Mouse (Mus musculus) CH12.LX (cell line): ENCODE data around the gene Nsun2. TPM values are rescaled to one million over a fixed set of nuclear protein-coding genes. Genes with fewer than 3 reads are reported as not detected.

ENCODE experiments used
- DNase-seq: peaks from one replicate; pipeline ENCODE4 v3.0.0-alpha.2; 2013; ENCODE audit errors: extremely low read depth
- H3K27ac ChIP-seq: 2 replicates; pipeline ENCODE4 v1.5.1; 2012; ENCODE audit warnings: low read depth, mild to moderate bottlenecking, control low read depth, moderate library complexity; ENCODE audit not compliant: insufficient read depth
- H3K27me3 ChIP-seq: replicated peaks from 2 replicates; pipeline ENCODE3; 2012; ENCODE audit warnings: inconsistent platforms
- H3K36me3 ChIP-seq, 2 experiments: replicated peaks in 1 of 2; 2 replicates each; pipeline versions ENCODE3 to v1.6.1; 2012; ENCODE audit warnings: inconsistent platforms in 1 of 2, low read length in 1 of 2, mild to moderate bottlenecking in 1 of 2, mixed read lengths in 1 of 2, moderate library complexity in 1 of 2; ENCODE audit not compliant: control insufficient read depth in 1 of 2, insufficient read depth in 1 of 2
- H3K4me1 ChIP-seq, 2 experiments: 2 replicates each; pipeline ENCODE4 v1.6.1; 2012; ENCODE audit warnings: inconsistent platforms in 1 of 2, moderate library complexity in 1 of 2; ENCODE audit not compliant: insufficient read depth in 2 of 2, control insufficient read depth in 1 of 2
- H3K4me2 ChIP-seq: 2 replicates; pipeline ENCODE4 v1.6.1; 2012; ENCODE audit warnings: low read depth, mild to moderate bottlenecking, control low read depth; ENCODE audit not compliant: poor library complexity, insufficient read depth, severe bottlenecking
- H3K4me3 ChIP-seq, 3 experiments: fragments of 150-350 bp in 1 of 3; sonication (generic) in 1 of 3; replicated peaks in 1 of 3; 2 replicates each; pipeline versions ENCODE3 to v1.5.1; 2011 to 2012; ENCODE audit warnings: low read depth in 2 of 3, low read length in 2 of 3, mild to moderate bottlenecking in 2 of 3, moderate library complexity in 2 of 3, control low read depth in 1 of 3, improper control_type of control experiment in 1 of 3, inconsistent platforms in 1 of 3, mixed read lengths in 1 of 3; ENCODE audit not compliant: poor library complexity in 1 of 3
- H3K79me2 ChIP-seq: replicated peaks from 2 replicates; pipeline ENCODE4 v1.6.1; 2012; ENCODE audit warnings: mild to moderate bottlenecking, moderate library complexity; ENCODE audit not compliant: control insufficient read depth, poor library complexity, insufficient read depth, severe bottlenecking; ENCODE audit errors: extremely low read depth
- H3K9ac ChIP-seq: 2 replicates; pipeline ENCODE4 v1.6.1; 2012; ENCODE audit warnings: low read depth, mild to moderate bottlenecking, control low read depth, moderate library complexity; ENCODE audit not compliant: insufficient read depth
- H3K9me3 ChIP-seq: replicated peaks from 2 replicates; pipeline ENCODE3; 2012; ENCODE audit warnings: low read length, inconsistent platforms, mixed read lengths
- BHLHE40 ChIP-seq: IDR thresholded peaks from 2 replicates; pipeline ENCODE4 v1.6.1; 2011; ENCODE audit warnings: mild to moderate bottlenecking, low read depth, low read length, improper control_type of control experiment
- CHD1 ChIP-seq: IDR thresholded peaks from 2 replicates; pipeline ENCODE4 v1.6.1; 2012; ENCODE audit warnings: low read depth, low read length, improper control_type of control experiment, inconsistent platforms
- CHD2 ChIP-seq: IDR thresholded peaks from 2 replicates; pipeline ENCODE4 v1.6.1; 2011; ENCODE audit warnings: low read length, improper control_type of control experiment
- E2F4 ChIP-seq: IDR thresholded peaks from 2 replicates; pipeline ENCODE4 v1.6.1; 2011; ENCODE audit warnings: low read depth, low read length, improper control_type of control experiment; ENCODE audit not compliant: insufficient replicate concordance
- EP300 ChIP-seq: IDR thresholded peaks from 2 replicates; pipeline ENCODE4 v1.6.1; 2011; ENCODE audit warnings: low read length, improper control_type of control experiment
- JUND ChIP-seq: conservative IDR thresholded peaks from 2 replicates; pipeline ENCODE4 v1.6.1; 2011; ENCODE audit warnings: low read depth, low read length, improper control_type of control experiment
- KAT2A ChIP-seq: IDR thresholded peaks from 2 replicates; pipeline ENCODE4 v1.6.1; 2012; ENCODE audit warnings: low read length, improper control_type of control experiment, inconsistent platforms; ENCODE audit not compliant: insufficient replicate concordance
- MAFK ChIP-seq: IDR thresholded peaks from 2 replicates; pipeline ENCODE4 v1.6.1; 2011; ENCODE audit warnings: low read length, improper control_type of control experiment; ENCODE audit not compliant: insufficient replicate concordance
- MYC ChIP-seq: IDR thresholded peaks from 2 replicates; pipeline ENCODE4 v1.6.1; 2011; ENCODE audit warnings: low read depth, mild to moderate bottlenecking, improper control_type of control experiment, low read length
- NELFE ChIP-seq: IDR thresholded peaks from 2 replicates; pipeline ENCODE4 v1.6.1; 2011; ENCODE audit warnings: low read depth, low read length, improper control_type of control experiment
- PAX5 ChIP-seq: IDR thresholded peaks from 2 replicates; pipeline ENCODE4 v1.6.1; 2012; ENCODE audit warnings: low read length, inconsistent platforms, mixed read lengths
- POLR2AphosphoS2 ChIP-seq: IDR thresholded peaks from 2 replicates; pipeline ENCODE4 v1.6.1; 2011; ENCODE audit warnings: low read depth, low read length, improper control_type of control experiment
- RAD21 ChIP-seq: IDR thresholded peaks from 2 replicates; pipeline ENCODE4 v1.6.1; 2011; ENCODE audit warnings: low read depth, mild to moderate bottlenecking, low read length, improper control_type of control experiment, moderate library complexity
- RCOR1 ChIP-seq: conservative IDR thresholded peaks from 2 replicates; pipeline ENCODE4 v1.6.1; 2012; ENCODE audit warnings: low read depth, mild to moderate bottlenecking, inconsistent platforms, low read length, improper control_type of control experiment
- SIN3A ChIP-seq: IDR thresholded peaks from 2 replicates; pipeline ENCODE4 v1.6.1; 2012; ENCODE audit warnings: low read length, improper control_type of control experiment, inconsistent platforms
- TCF12 ChIP-seq: IDR thresholded peaks from 2 replicates; pipeline ENCODE4 v1.6.1; 2014; ENCODE audit warnings: low read depth, mild to moderate bottlenecking, inconsistent platforms, low read length, improper control_type of control experiment
- dilution Hi-C: fragments of 300-500 bp; cut with MboI; formaldehyde crosslinking; loops from 2 replicates; pipeline ENCODE4 v1.14.3; 2020; ENCODE audit warnings: low sequenced_read_pairs; ENCODE audit not compliant: extremely low pct_unique_long_range_greater_than_20kb, extremely low pct_ligation_motif_present
- in situ Hi-C: fragments of 300-500 bp; cut with MboI; formaldehyde crosslinking; loops from 3 replicates; pipeline ENCODE4 v1.14.3; 2019; ENCODE audit warnings: low sequenced_read_pairs, low pct_ligation_motif_present, low pct_unique_long_range_greater_than_20kb, mixed read lengths
- polyA plus RNA-seq: library from polyadenylated mRNA; unstranded; fragments of >175 nt; gene quantifications from 2 replicates; pipeline ENCODE4 v1.2.1, GENCODE M21; 2012; ENCODE audit warnings: low read depth; ENCODE audit not compliant: insufficient read length
- total RNA-seq, 2 experiments: library from RNA; depleted of rRNA; stranded (reverse); fragments of 300-350 nt in 1 of 2; fragments of >200 nt in 1 of 2; gene quantifications; 2 replicates each; pipeline ENCODE4 v1.2.3; 2012 to 2014

Nsun2 gene
- total and polyA plus RNA-seq, 3 experiments: 178 to 292 (median 279) TPM

GRCm38 (mm10) chr13:69624510-69624909 lies 91.0 kb downstream of the Nsun2 start:
- Histone ChIP-seq H3K27me3 (no peaks in the 10 kb centered on the region), H3K79me2 (no peaks in the 10 kb centered on the region; the same call in 1 of the 2 replicates), H3K4me3 (no peak overlapping the region), H3K9me3 (no peaks in the 10 kb centered on the region), H3K4me2 (no peak overlapping the region), H3K36me3 (peaks cover 79 to 96% of the 10 kb centered on the region in 2 experiments), H3K4me1 (no peaks in the 10 kb centered on the region), H3K27ac (no peak overlapping the region)
- in situ Hi-C loops (no loop called here), dilution Hi-C loops (no loop called here)
- no peak for DNase-seq
- TF ChIP-seq BHLHE40: no peak
- TF ChIP-seq MAFK: no peak
- TF ChIP-seq E2F4: no peak
- TF ChIP-seq KAT2A: no peak
- no peak for TF ChIP-seq EP300
- no peak for TF ChIP-seq PAX5
- no peak for TF ChIP-seq RCOR1
- TF ChIP-seq NELFE: no peak
- TF ChIP-seq, all 38 proteins: peak for 0
- H3K9ac ChIP-seq: no peak overlapping the region

- Histone ChIP-seq H3K27ac (no peak overlapping the region), H3K27me3 (no peaks in the 10 kb centered on the region), H3K4me3 (no peak overlapping the region), H3K9ac (no peak overlapping the region), H3K79me2 (no peaks in the 10 kb centered on the region; the same call in 1 of the 2 replicates), H3K9me3 (no peaks in the 10 kb centered on the region), H3K36me3 (peaks cover 88 to 98% of the 10 kb centered on the region in 2 experiments), H3K4me2 (no peak overlapping the region), H3K4me1 (no peaks in the 10 kb centered on the region)
- dilution Hi-C loops (no loop called here), in situ Hi-C loops (no loop called here)
- TF ChIP-seq SIN3A: no peak
- no peak for TF ChIP-seq CHD2
- TF ChIP-seq POLR2AphosphoS2: no peak
- TF ChIP-seq NELFE: no peak
- no peak for TF ChIP-seq CHD1
- no peak for TF ChIP-seq BHLHE40
- no peak for DNase-seq
These were observed 94.4 kb downstream of the Nsun2 start for GRCm38 (mm10) chr13:69627941-69628340.

GRCm38 (mm10) chr13:69630576-69630975 lies 97.0 kb downstream of the Nsun2 start:
- dilution Hi-C loops: no loop called here
- H3K9ac ChIP-seq: no peak overlapping the region
- in situ Hi-C loops: no loop called here
- no peaks in the 10 kb centered on the region for H3K9me3 ChIP-seq
- H3K27me3 ChIP-seq: no peaks in the 10 kb centered on the region
- peaks cover 92 to 98% of the 10 kb centered on the region in 2 experiments for H3K36me3 ChIP-seq
- H3K4me2 ChIP-seq: no peak overlapping the region
- no peaks in the 10 kb centered on the region for H3K4me1 ChIP-seq
- DNase-seq: no peak
- H3K27ac ChIP-seq: no peak overlapping the region
- no peak for TF ChIP-seq CHD1
- no peak for TF ChIP-seq RAD21
- no peak for TF ChIP-seq MYC
- TF ChIP-seq E2F4: no peak
- no peak for TF ChIP-seq SIN3A
- TF ChIP-seq TCF12: no peak
- no peak for TF ChIP-seq MAFK
- no peak for TF ChIP-seq JUND
- H3K79me2 ChIP-seq: no peaks in the 10 kb centered on the region
- no peak overlapping the region for H3K4me3 ChIP-seq
